Mouse (Mus musculus): ENCODE results near the gene Raph1. TPM values are rescaled to one million over a fixed set of nuclear protein-coding genes. Genes with fewer than 3 reads are reported as not detected.

The Raph1 gene
- polyA plus RNA-seq, 1 experiment, result 43.5 TPM

GRCm38 (mm10) chr1:60599013-60599701 is 32.3 kb upstream of the Raph1 start:
- no peak overlapping the region for H3K27ac ChIP-seq (ENCODE audit: insufficient read depth, low read length)
- no peak overlapping the region for H3K4me3 ChIP-seq (ENCODE audit: insufficient read depth, low read length)
- TF ChIP-seq POLR2A (IDR thresholded peaks at IDR 0.05; ENCODE audit: low read depth, low read length) (no peak), CTCF (IDR thresholded peaks at IDR 0.05; ENCODE audit: borderline replicate concordance, insufficient read depth, low read length) (no peak)
- H3K4me1 ChIP-seq (ENCODE audit: control insufficient read depth, insufficient read depth, low read length), result no peaks in the 10 kb centered on the region; the same call in 1 of the 2 replicates

GRCm38 (mm10) chr1:60596386-60597320 is 29.7 kb upstream of the Raph1 start:
- Histone ChIP-seq H3K4me3 (ENCODE audit: insufficient read depth, low read length) (no peak overlapping the region), H3K27ac (ENCODE audit: insufficient read depth, low read length) (no peak overlapping the region), H3K4me1 (ENCODE audit: control insufficient read depth, insufficient read depth, low read length) (peaks cover 2% of the 10 kb centered on the region)
- no peak for TF ChIP-seq CTCF (IDR thresholded peaks at IDR 0.05; ENCODE audit: borderline replicate concordance, insufficient read depth, low read length)
- TF ChIP-seq POLR2A (IDR thresholded peaks at IDR 0.05; ENCODE audit: low read depth, low read length), result no peak

- peaks cover 2% of the 10 kb centered on the region; the same call in 1 of the 2 replicates for H3K4me1 ChIP-seq (ENCODE audit: control insufficient read depth, insufficient read depth, low read length)
- H3K27ac ChIP-seq (ENCODE audit: insufficient read depth, low read length), result no peak overlapping the region
- H3K4me3 ChIP-seq (ENCODE audit: insufficient read depth, low read length), result no peak overlapping the region
- no peak for TF ChIP-seq CTCF (IDR thresholded peaks at IDR 0.05; ENCODE audit: borderline replicate concordance, insufficient read depth, low read length)
- no peak for TF ChIP-seq POLR2A (IDR thresholded peaks at IDR 0.05; ENCODE audit: low read depth, low read length)
Measured at GRCm38 (mm10) chr1:60593101-60593500, 26.2 kb upstream of the Raph1 start.

- Histone ChIP-seq H3K4me3 (ENCODE audit: insufficient read depth, low read length) (no peak overlapping the region), H3K27ac (ENCODE audit: insufficient read depth, low read length) (no peak overlapping the region), H3K4me1 (ENCODE audit: control insufficient read depth, insufficient read depth, low read length) (peaks cover 2% of the 10 kb centered on the region; the same call in 1 of the 2 replicates)
- no peak for TF ChIP-seq POLR2A (IDR thresholded peaks at IDR 0.05; ENCODE audit: low read depth, low read length)
- TF ChIP-seq CTCF (IDR thresholded peaks at IDR 0.05; ENCODE audit: borderline replicate concordance, insufficient read depth, low read length), result no peak
Measured at GRCm38 (mm10) chr1:60588887-60589629, 22.2 kb upstream of the Raph1 start.

- no peak for TF ChIP-seq POLR2A (IDR thresholded peaks at IDR 0.05; ENCODE audit: low read depth, low read length)
- no peaks in the 10 kb centered on the region for H3K4me1 ChIP-seq (ENCODE audit: control insufficient read depth, insufficient read depth, low read length)
- no peak overlapping the region for H3K4me3 ChIP-seq (ENCODE audit: insufficient read depth, low read length)
- no peak overlapping the region for H3K27ac ChIP-seq (ENCODE audit: insufficient read depth, low read length)
Measured at GRCm38 (mm10) chr1:60580990-60581389, 14.1 kb upstream of the Raph1 start.

GRCm38 (mm10) chr1:60579886-60580285 is 13.0 kb upstream of the Raph1 start:
- H3K4me3 ChIP-seq (ENCODE audit: insufficient read depth, low read length), result no peak overlapping the region
- no peaks in the 10 kb centered on the region for H3K4me1 ChIP-seq (ENCODE audit: control insufficient read depth, insufficient read depth, low read length)
- H3K27ac ChIP-seq (ENCODE audit: insufficient read depth, low read length), result no peak overlapping the region
- TF ChIP-seq CTCF (IDR thresholded peaks at IDR 0.05; ENCODE audit: borderline replicate concordance, insufficient read depth, low read length) (no peak), POLR2A (IDR thresholded peaks at IDR 0.05; ENCODE audit: low read depth, low read length) (no peak)

- H3K27ac ChIP-seq (ENCODE audit: insufficient read depth, low read length), result no peak overlapping the region
- no peak for TF ChIP-seq POLR2A (IDR thresholded peaks at IDR 0.05; ENCODE audit: low read depth, low read length)
- no peak for TF ChIP-seq CTCF (IDR thresholded peaks at IDR 0.05; ENCODE audit: borderline replicate concordance, insufficient read depth, low read length)
- peaks cover 6% of the 10 kb centered on the region; the same call in 1 of the 2 replicates for H3K4me1 ChIP-seq (ENCODE audit: control insufficient read depth, insufficient read depth, low read length)
- H3K4me3 ChIP-seq (ENCODE audit: insufficient read depth, low read length), result no peak overlapping the region
Measured at GRCm38 (mm10) chr1:60572699-60573098, 5.8 kb upstream of the Raph1 start.

- peaks cover 6% of the 10 kb centered on the region; the same call in 1 of the 2 replicates for H3K4me1 ChIP-seq (ENCODE audit: control insufficient read depth, insufficient read depth, low read length)
- H3K27ac ChIP-seq (ENCODE audit: insufficient read depth, low read length), result no peak overlapping the region
- no peak overlapping the region for H3K4me3 ChIP-seq (ENCODE audit: insufficient read depth, low read length)
- TF ChIP-seq CTCF (IDR thresholded peaks at IDR 0.05; ENCODE audit: borderline replicate concordance, insufficient read depth, low read length), result no peak
- no peak for TF ChIP-seq POLR2A (IDR thresholded peaks at IDR 0.05; ENCODE audit: low read depth, low read length)
Measured at GRCm38 (mm10) chr1:60569741-60570140, 2.8 kb upstream of the Raph1 start.

- Histone ChIP-seq H3K4me1 (ENCODE audit: control insufficient read depth, insufficient read depth, low read length) (peaks cover 6% of the 10 kb centered on the region; the same call in 1 of the 2 replicates), H3K4me3 (ENCODE audit: insufficient read depth, low read length) (no peak overlapping the region), H3K27ac (ENCODE audit: insufficient read depth, low read length) (no peak overlapping the region)
- TF ChIP-seq POLR2A (IDR thresholded peaks at IDR 0.05; ENCODE audit: low read depth, low read length) (no peak), CTCF (IDR thresholded peaks at IDR 0.05; ENCODE audit: borderline replicate concordance, insufficient read depth, low read length) (no peak)
Measured at GRCm38 (mm10) chr1:60569210-60569609, 2.3 kb upstream of the Raph1 start.
